Mouse (Mus musculus): ENCODE measurements around the gene Vmn1r86. TPM values are rescaled to one million over a fixed set of nuclear protein-coding genes. Genes with fewer than 3 reads are reported as not detected.
"Not testable (repeated sequence)": the region's sequence is repeated elsewhere in the genome, so short reads cannot be mapped to it uniquely, and the experiment has no call there.

Gene Vmn1r86
- total RNA-seq (2021), result not detected in 2 replicates
- long read RNA-seq, result 0 reads

GRCm38 (mm10) chr7:13119817-13120216, at the start of gene Vmn1r86:
Gene Vmn1r86, minus strand, starts transcription at chr7:13119917.
- no peak for DNase-seq

GRCm38 (mm10) chr7:13159268-13159667, 39.6 kb upstream of the Vmn1r86 start, which contains the start of gene Vmn1r88:
Gene Vmn1r88, plus strand, starts transcription at chr7:13159568.
- DNase-seq, result no peak

- DNase-seq, result no peak
These were observed 20.3 kb upstream of the Vmn1r86 start, which contains the start of gene Vmn1r87 for GRCm38 (mm10) chr7:13140057-13140456. Gene Vmn1r87, minus strand, starts transcription at chr7:13140157.

- no peak for DNase-seq
These were observed 17.6 kb upstream of the Vmn1r86 start for GRCm38 (mm10) chr7:13137340-13137739.

GRCm38 (mm10) chr7:13131856-13132255, 12.1 kb upstream of the Vmn1r86 start:
- DNase-seq, result no peak

GRCm38 (mm10) chr7:13123554-13124153, 3.9 kb upstream of the Vmn1r86 start:
- DNase-seq, result not testable (repeated sequence)

- no peak for DNase-seq
These were observed 24.6 kb downstream of the Vmn1r86 start, which contains the start of gene Vmn1r85 for GRCm38 (mm10) chr7:13095073-13095472. Gene Vmn1r85, minus strand, starts transcription at chr7:13095173.

- no peak for DNase-seq
These were observed 47.4 kb downstream of the Vmn1r86 start for GRCm38 (mm10) chr7:13072293-13072692.

- not testable (repeated sequence) for DNase-seq
These were observed 56.3 kb downstream of the Vmn1r86 start for GRCm38 (mm10) chr7:13063399-13063798.

- no peak for DNase-seq
These were observed 60.2 kb downstream of the Vmn1r86 start for GRCm38 (mm10) chr7:13059536-13059935.

- DNase-seq, result no peak
These were observed 62.6 kb downstream of the Vmn1r86 start for GRCm38 (mm10) chr7:13056913-13057700.

- DNase-seq, result peak; percentile 87
These were observed 65.3 kb downstream of the Vmn1r86 start, which contains the start of gene Mzf1 for GRCm38 (mm10) chr7:13054287-13055010. Gene Mzf1, minus strand, starts transcription at chr7:13054764.

- no peak for DNase-seq
These were observed 65.8 kb downstream of the Vmn1r86 start for GRCm38 (mm10) chr7:13053961-13054286.

GRCm38 (mm10) chr7:13053501-13053900, 66.2 kb downstream of the Vmn1r86 start:
- no peak for DNase-seq

GRCm38 (mm10) chr7:13053001-13053400, 66.7 kb downstream of the Vmn1r86 start:
- DNase-seq, result no peak

Other genes with a start within 250 kb of the Vmn1r86 start
- 3.6 and 3.7 TPM in 2 replicates for gene Zfp128, start 238.7 kb downstream of the Vmn1r86 start, total RNA-seq (2021)
- gene Zscan22, start 222.1 kb downstream of the Vmn1r86 start, total RNA-seq (2021), result 13.6 and 17.5 TPM in 2 replicates
- 829 and 881 TPM in 2 replicates for gene Rps5, start 197.6 kb downstream of the Vmn1r86 start, total RNA-seq (2021)
- gene Rnf225, start 192.5 kb downstream of the Vmn1r86 start, total RNA-seq (2021), result 0.18 and 0.29 TPM in 2 replicates
- gene Zfp324, start 154.1 kb downstream of the Vmn1r86 start, total RNA-seq (2021), result 12.8 and 13.1 TPM in 2 replicates
- 8.0 and 9.0 TPM in 2 replicates for gene Zfp446, start 142.1 kb downstream of the Vmn1r86 start, total RNA-seq (2021)
- gene Slc27a5, start 121.7 kb downstream of the Vmn1r86 start, total RNA-seq (2021), result 6.2 TPM in 1 of 2 replicates, not detected in the other
- gene Trim28, start 120.8 kb downstream of the Vmn1r86 start, total RNA-seq (2021), result 273 and 297 TPM in 2 replicates
- gene Zbtb45, start 109.9 kb downstream of the Vmn1r86 start, total RNA-seq (2021), result 15.3 and 16.1 TPM in 2 replicates
- 218 and 223 TPM in 2 replicates for gene Chmp2a, start 85.1 kb downstream of the Vmn1r86 start, total RNA-seq (2021)
- 170 and 192 TPM in 2 replicates for gene Ube2m, start 81.6 kb downstream of the Vmn1r86 start, total RNA-seq (2021)
- gene Mzf1, start 65.2 kb downstream of the Vmn1r86 start, total RNA-seq (2021), result 3.8 and 4.1 TPM in 2 replicates
- gene Vmn1r85, start 24.7 kb downstream of the Vmn1r86 start, total RNA-seq (2021), result not detected in 2 replicates
- gene Vmn1r87, start 20.2 kb upstream of the Vmn1r86 start, total RNA-seq (2021), result not detected in 2 replicates
- gene Vmn1r88, start 39.7 kb upstream of the Vmn1r86 start, total RNA-seq (2021), result 0.12 TPM in 1 of 2 replicates, not detected in the other
- not detected in 2 replicates for gene Vmn1r89, start 93.1 kb upstream of the Vmn1r86 start, total RNA-seq (2021)
- gene Lig1, start 157.4 kb upstream of the Vmn1r86 start, total RNA-seq (2021), result 17.7 and 20.2 TPM in 2 replicates
- 13.2 and 14.5 TPM in 2 replicates for gene Zswim9, start 158.8 kb upstream of the Vmn1r86 start, total RNA-seq (2021)
- gene Pla2g4c, start 204.7 kb upstream of the Vmn1r86 start, total RNA-seq (2021), result 0.12 and 0.43 TPM in 2 replicates

All from adrenal gland, postnatal 25 days (tissue).